Mouse (Mus musculus) bone marrow macrophage, adult 2 months (primary cell): Measurements from ENCODE around the gene Eif2b4. TPM values are rescaled to one million over a fixed set of nuclear protein-coding genes. Genes with fewer than 3 reads are reported as not detected.

Source experiments
- H3K27ac ChIP-seq: 2 replicates; pipeline ENCODE4 v1.5.1; 2012; ENCODE audit warnings: low read depth, low read length; ENCODE audit not compliant: insufficient read depth
- H3K4me1 ChIP-seq: 2 replicates; pipeline ENCODE4 v1.6.1; 2012; ENCODE audit warnings: low read length; ENCODE audit not compliant: control insufficient read depth, insufficient read depth
- H3K4me3 ChIP-seq: 2 replicates; pipeline ENCODE4 v1.5.1; 2012; ENCODE audit warnings: mild to moderate bottlenecking, low read length, moderate library complexity; ENCODE audit not compliant: insufficient read depth
- CTCF ChIP-seq: IDR thresholded peaks from 2 replicates; pipeline ENCODE4 v1.5.1; 2012; ENCODE audit warnings: low read depth, mild to moderate bottlenecking, low read length, moderate library complexity
- POLR2A ChIP-seq: IDR thresholded peaks from 2 replicates; pipeline ENCODE4 v1.6.1; 2012; ENCODE audit warnings: mild to moderate bottlenecking, low read depth, low read length, borderline replicate concordance
- polyA plus RNA-seq: library from polyadenylated mRNA; stranded (reverse); fragments of >200 nt; gene quantifications from 2 replicates; pipeline ENCODE4 v1.2.4, GENCODE M21; 2012; ENCODE audit not compliant: missing spikeins, insufficient read depth, insufficient read length

The Eif2b4 gene
- polyA plus RNA-seq, 1 experiment, result 28.3 TPM

- Histone ChIP-seq H3K4me3 (no peak overlapping the region), H3K4me1 (peaks cover 44% of the 10 kb centered on the region), H3K27ac (no peak overlapping the region)
- TF ChIP-seq CTCF, result no peak
- no peak for TF ChIP-seq POLR2A
Observed at GRCm38 (mm10) chr5:31199893-31200292, 6.7 kb upstream of the Eif2b4 start.

GRCm38 (mm10) chr5:31199321-31199892 lies 6.2 kb upstream of the Eif2b4 start:
- Histone ChIP-seq H3K4me3 (no peak overlapping the region), H3K27ac (no peak overlapping the region), H3K4me1 (peaks cover 49% of the 10 kb centered on the region)
- no peak for TF ChIP-seq POLR2A
- no peak for TF ChIP-seq CTCF

- Histone ChIP-seq H3K4me1 (peaks cover 50% of the 10 kb centered on the region), H3K27ac (peak overlapping the region; percentile 38), H3K4me3 (no peak overlapping the region)
- no peak for TF ChIP-seq CTCF
- TF ChIP-seq POLR2A, result no peak
Observed at GRCm38 (mm10) chr5:31198616-31199320, 5.5 kb upstream of the Eif2b4 start.

- H3K27ac ChIP-seq, result peak overlapping the region; percentile 38
- no peak overlapping the region for H3K4me3 ChIP-seq
- peaks cover 50% of the 10 kb centered on the region for H3K4me1 ChIP-seq
- no peak for TF ChIP-seq CTCF
- no peak for TF ChIP-seq POLR2A
Observed at GRCm38 (mm10) chr5:31198170-31198569, 4.9 kb upstream of the Eif2b4 start.

GRCm38 (mm10) chr5:31197072-31197471 lies 3.8 kb upstream of the Eif2b4 start:
- H3K4me1 ChIP-seq, result peaks cover 50% of the 10 kb centered on the region
- H3K27ac ChIP-seq, result no peak overlapping the region
- H3K4me3 ChIP-seq, result no peak overlapping the region
- TF ChIP-seq CTCF (no peak), POLR2A (no peak)

- H3K4me1 ChIP-seq, result peaks cover 57% of the 10 kb centered on the region
Observed at GRCm38 (mm10) chr5:31196207-31196606, 3.0 kb upstream of the Eif2b4 start.

GRCm38 (mm10) chr5:31195671-31196070 lies 2.4 kb upstream of the Eif2b4 start:
- Histone ChIP-seq H3K4me3 (peak overlapping the region; percentile 15; the same call in 1 of the 2 replicates), H3K4me1 (peaks cover 57% of the 10 kb centered on the region), H3K27ac (peak overlapping the region; percentile 87)
- TF ChIP-seq CTCF (no peak), POLR2A (no peak)

More at GRCm38 (mm10) chr5:31196207-31196606, 3.0 kb upstream of the Eif2b4 start:
- TF ChIP-seq CTCF (no peak), POLR2A (no peak)
- Histone ChIP-seq H3K4me3 (0 out of 2 replicates have a peak overlapping the region, but pooled peaks have one; percentile 12), H3K27ac (peak overlapping the region; percentile 87)

GRCm38 (mm10) chr5:31194486-31195485 lies 1.6 kb upstream of the Eif2b4 start:
- TF ChIP-seq CTCF, result no peak
- no peak for TF ChIP-seq POLR2A
- Histone ChIP-seq H3K4me1 (peaks cover 57% of the 10 kb centered on the region), H3K27ac (peak overlapping the region; percentile 87), H3K4me3 (no peak overlapping the region)

- H3K4me1 ChIP-seq, result peaks cover 49% of the 10 kb centered on the region
- H3K4me3 ChIP-seq, result peak overlapping the region; percentile 96
- H3K27ac ChIP-seq, result peak overlapping the region; percentile 77
- no peak for TF ChIP-seq POLR2A
- no peak for TF ChIP-seq CTCF
Observed at GRCm38 (mm10) chr5:31193631-31194281, 526 bp upstream of the Eif2b4 start.
